Mouse (Mus musculus): ENCODE measurements around the gene Olfr460.

DNA sequence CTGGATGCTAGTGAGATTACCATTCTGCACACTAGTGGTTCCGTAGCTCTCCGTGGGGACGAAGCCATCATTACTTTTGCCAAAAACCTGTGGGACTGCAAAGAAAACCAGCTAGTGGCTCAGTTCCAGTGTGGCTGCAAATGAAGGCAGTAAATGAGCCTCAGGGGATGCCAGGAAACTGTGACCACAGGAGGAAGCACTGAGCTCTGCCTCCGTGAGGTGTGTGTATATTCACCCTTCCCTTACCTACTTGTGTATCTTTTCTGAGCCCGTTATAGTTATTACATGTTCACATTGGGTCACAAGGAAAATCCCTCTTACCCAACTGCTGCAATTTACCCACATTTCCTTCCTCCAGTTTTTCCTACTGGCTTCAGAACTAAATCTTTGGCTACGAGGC, 15.0 kb downstream of the Olfr460 start:
- TF ChIP-seq ZNF384 (IDR thresholded peaks at IDR 0.05; ENCODE audit: low read depth, low read length) = no peak
- no peak for TF ChIP-seq HCFC1 (IDR thresholded peaks at IDR 0.05; ENCODE audit: borderline replicate concordance, insufficient read depth, low read length)
- TF ChIP-seq CHD2 (IDR thresholded peaks at IDR 0.05; ENCODE audit: low read depth, low read length) = no peak
- no peak for TF ChIP-seq MAFK (IDR thresholded peaks at IDR 0.05; ENCODE audit: insufficient read depth, low read depth, low read length)
- TF ChIP-seq ZC3H11A (IDR thresholded peaks at IDR 0.05; ENCODE audit: borderline replicate concordance, low read depth, low read length) = no peak
